Mouse (Mus musculus) cerebellum, adult 2 months (tissue): Measurements from ENCODE around the gene Syt16. TPM values are rescaled to one million over a fixed set of nuclear protein-coding genes. Genes with fewer than 3 reads are reported as not detected.
A peak's percentile ranks its signal among the peaks of the same experiment; 100 is the strongest.

Experiments
- DNase-seq, 2 experiments: peaks; one replicate each; pipeline ENCODE4 v3.0.0; 2021
- H3K27ac ChIP-seq: fragments of 200-500 bp; 2 replicates; pipeline ENCODE4 v1.5.1; 2012; ENCODE audit warnings: low read length, control low read depth, inconsistent platforms; ENCODE audit not compliant: insufficient read depth
- H3K27me3 ChIP-seq: fragments of 200-500 bp; 2 replicates; pipeline ENCODE4 v1.6.1; 2012; ENCODE audit warnings: inconsistent platforms, mild to moderate bottlenecking, low read length, moderate library complexity; ENCODE audit not compliant: control insufficient read depth, insufficient read depth
- H3K4me1 ChIP-seq: fragments of 200-500 bp; 2 replicates; pipeline ENCODE4 v1.6.1; 2011; ENCODE audit warnings: low read length; ENCODE audit not compliant: control insufficient read depth, insufficient read depth
- H3K4me3 ChIP-seq: fragments of 200-500 bp; replicated peaks from 2 replicates; pipeline ENCODE3; 2011; ENCODE audit warnings: mild to moderate bottlenecking, low read depth, low read length, control low read depth; ENCODE audit not compliant: insufficient read depth
- CTCF ChIP-seq: fragments of 200-500 bp; IDR thresholded peaks from 2 replicates; pipeline ENCODE4 v1.5.1; 2011; ENCODE audit warnings: low read depth, mild to moderate bottlenecking, control low read depth, low read length, moderate library complexity, borderline replicate concordance; ENCODE audit not compliant: insufficient read depth
- POLR2A ChIP-seq: fragments of 200-500 bp; IDR thresholded peaks from 2 replicates; pipeline ENCODE4 v1.6.1; 2011; ENCODE audit warnings: low read length, control low read depth, borderline replicate concordance; ENCODE audit not compliant: insufficient read depth
- WGBS: fragments of 180-500 bp; shearing (Covaris S2); methylation state at CpG from one replicate; pipeline ENCODE4 v1.1.7; 2018; 5-methylcytosine and 5-hydroxymethylcytosine counted together
- polyA plus RNA-seq: library from polyadenylated mRNA; depleted of rRNA; stranded (reverse); fragments of >200 nt; gene quantifications from 2 replicates; pipeline ENCODE4 v1.2.3, GENCODE M21; 2012

Gene Syt16
- polyA plus RNA-seq, 1 experiment, result 5.5 TPM

GRCm38 (mm10) chr12:74264846-74265245 lies 267.4 kb downstream of the Syt16 start:
- Histone ChIP-seq H3K27ac (no peak overlapping the region), H3K27me3 (no peaks in the 10 kb centered on the region), H3K4me3 (no peak overlapping the region), H3K4me1 (no peaks in the 10 kb centered on the region)
- DNase-seq, result no peak
- TF ChIP-seq POLR2A (no peak), CTCF (no peak)
- 30% methylated on average over 3 of the region's 3 CpGs for WGBS

GRCm38 (mm10) chr12:74267049-74267448 lies 269.6 kb downstream of the Syt16 start:
- Histone ChIP-seq H3K4me1 (no peaks in the 10 kb centered on the region), H3K4me3 (no peak overlapping the region), H3K27me3 (no peaks in the 10 kb centered on the region), H3K27ac (no peak overlapping the region)
- no peak for DNase-seq
- WGBS, result 95% methylated on average over 4 of the region's 4 CpGs
- TF ChIP-seq POLR2A (no peak), CTCF (no peak)

GRCm38 (mm10) chr12:74268644-74269285 lies 271.3 kb downstream of the Syt16 start:
- no peak for DNase-seq
- Histone ChIP-seq H3K27me3 (no peaks in the 10 kb centered on the region), H3K4me3 (no peak overlapping the region), H3K4me1 (no peaks in the 10 kb centered on the region), H3K27ac (no peak overlapping the region)
- TF ChIP-seq POLR2A (no peak), CTCF (no peak)
- 79% methylated on average over 15 of the region's 15 CpGs for WGBS

GRCm38 (mm10) chr12:74272545-74272944 lies 275.1 kb downstream of the Syt16 start:
- no peak for TF ChIP-seq CTCF
- no peak for TF ChIP-seq POLR2A
- H3K27ac ChIP-seq, result no peak overlapping the region
- DNase-seq, result no peak
- no peaks in the 10 kb centered on the region for H3K4me1 ChIP-seq
- WGBS, result 91% methylated on average over 17 of the region's 17 CpGs
- H3K4me3 ChIP-seq, result no peak overlapping the region
- H3K27me3 ChIP-seq, result no peaks in the 10 kb centered on the region

- DNase-seq, result no peak
- Histone ChIP-seq H3K4me3 (no peak overlapping the region), H3K27me3 (no peaks in the 10 kb centered on the region), H3K4me1 (no peaks in the 10 kb centered on the region), H3K27ac (no peak overlapping the region)
- WGBS, result 84% methylated on average over 5 of the region's 5 CpGs
- TF ChIP-seq CTCF (no peak), POLR2A (no peak)
These were observed 279.8 kb downstream of the Syt16 start for GRCm38 (mm10) chr12:74277265-74277664.

- Histone ChIP-seq H3K27ac (no peak overlapping the region), H3K27me3 (no peaks in the 10 kb centered on the region), H3K4me1 (no peaks in the 10 kb centered on the region), H3K4me3 (no peak overlapping the region)
- TF ChIP-seq POLR2A, result no peak
- no peak for DNase-seq
- WGBS, result 94% methylated on average over 4 of the region's 4 CpGs
These were observed 283.9 kb downstream of the Syt16 start for GRCm38 (mm10) chr12:74281403-74281802.

GRCm38 (mm10) chr12:74282846-74283245 lies 285.4 kb downstream of the Syt16 start:
- no peak overlapping the region for H3K4me3 ChIP-seq
- no peak overlapping the region for H3K27ac ChIP-seq
- H3K4me1 ChIP-seq, result no peaks in the 10 kb centered on the region
- no peak for TF ChIP-seq CTCF
- WGBS, result 81% methylated on average over 1 of the region's 1 CpGs
- no peaks in the 10 kb centered on the region for H3K27me3 ChIP-seq
- DNase-seq, result no peak

- DNase-seq, result peak; percentile 77 to 79
- no peaks in the 10 kb centered on the region for H3K4me1 ChIP-seq
- no peaks in the 10 kb centered on the region for H3K27me3 ChIP-seq
- H3K27ac ChIP-seq, result no peak overlapping the region
- TF ChIP-seq CTCF (peak; percentile 35; the same call in 1 of the 2 replicates), POLR2A (no peak)
- WGBS, result under 1% methylated on average over 49 of the region's 49 CpGs
- peak overlapping the region; percentile 69 for H3K4me3 ChIP-seq
These were observed 286.7 kb downstream of the Syt16 start for GRCm38 (mm10) chr12:74284020-74284684.
